In genomic region chr7:115450431-115451195, GRCm38 (mm10) we compare ENCODE assay signal across 8 mouse cellular contexts.
DNase-seq lines count a peak whose midpoint lies in the region; ATAC-seq lines count a peak whose summit lies in the region.
"Had no signal": no experiment of that assay in that cellular context is flagged by ENCODE, and none has a peak within 500 bp of the region (broad histone marks: within the 10 kb centered on the region; RNA-seq: fewer than 3 reads in every experiment).

No protein-coding gene starts in this region.

- peak overlapping the region; percentile 82 for H3K27ac ChIP-seq in limb, embryonic 10.5 days
- no peak overlapping the region for H3K27ac ChIP-seq in kidney, embryonic 16.5 days (ENCODE audit: low read length)
- H3K27ac ChIP-seq: liver, embryonic 13.5 days had no signal

- peaks cover 57% of the 10 kb centered on the region for H3K4me1 ChIP-seq in limb, embryonic 10.5 days
- H3K4me1 ChIP-seq in kidney, embryonic 16.5 days (ENCODE audit: insufficient read depth, low read length): peaks cover 16% of the 10 kb centered on the region

- H3K27me3 ChIP-seq in limb, embryonic 10.5 days (ENCODE audit: low read depth, poor library complexity, severe bottlenecking): peaks cover 29% of the 10 kb centered on the region; the same call in 1 of the 2 replicates
- H3K27me3 ChIP-seq in kidney, embryonic 16.5 days (ENCODE audit: insufficient read depth, low read length): peaks cover 6% of the 10 kb centered on the region
- H3K27me3 ChIP-seq: liver, embryonic 13.5 days had no signal

- H3K9ac ChIP-seq in kidney, embryonic 16.5 days (replicated peaks; ENCODE audit: low read length): no peak overlapping the region
- H3K9ac ChIP-seq: liver, embryonic 13.5 days had no signal

- no peaks in the 10 kb centered on the region for H3K9me3 ChIP-seq in limb, embryonic 10.5 days (replicated peaks)
- H3K9me3 ChIP-seq in kidney, embryonic 16.5 days (ENCODE audit: low read length): no peaks in the 10 kb centered on the region
- H3K9me3 ChIP-seq: liver, embryonic 13.5 days had no signal

- no peak overlapping the region for H3K4me3 ChIP-seq in limb, embryonic 10.5 days
- no peak overlapping the region for H3K4me3 ChIP-seq in kidney, embryonic 16.5 days (ENCODE audit: low read length)
- H3K4me3 ChIP-seq: liver, embryonic 13.5 days had no signal

- no peak overlapping the region for H3K4me2 ChIP-seq in kidney, embryonic 16.5 days (replicated peaks; ENCODE audit: low read depth, low read length)
- H3K4me2 ChIP-seq: liver, embryonic 13.5 days had no signal

- 38% methylated on average over 23 of the region's 23 CpGs for WGBS in limb, embryonic 10.5 days
- WGBS in kidney, embryonic 16.5 days: 32% methylated on average over 23 of the region's 23 CpGs

- no peak for ATAC-seq in cerebellum, adult (ENCODE audit: insufficient number of reproducible peaks, low FRiP score, low TSS enrichment)
- ATAC-seq in kidney, embryonic 16.5 days (ENCODE audit: low FRiP score, low TSS enrichment): no peak

- H3K36me3 ChIP-seq in limb, embryonic 10.5 days: no peaks in the 10 kb centered on the region
- H3K36me3 ChIP-seq in kidney, embryonic 16.5 days (ENCODE audit: insufficient read depth, low read length): no peaks in the 10 kb centered on the region
- H3K36me3 ChIP-seq: liver, embryonic 13.5 days had no signal

- DNase-seq in layer of hippocampus, adult 9-11 months: peak; percentile 12
- no peak for DNase-seq in layer of hippocampus, postnatal 25 days (ENCODE audit: extremely low spot score in 1 of 2, low spot score in 1 of 2)
- DNase-seq in embryo, embryonic 11 days: peak; percentile 46
- DNase-seq in limb, embryonic 10.5 days (ENCODE audit: low spot score): peak; percentile 36
- peak; percentile 55 for DNase-seq in thymus, postnatal 0 days (ENCODE audit: low spot score)
- DNase-seq: liver, embryonic 13.5 days had no signal

Comparison
In these comparisons a context has a peak if more than half of its experiments do, and no peak if none do; other contexts are left out.
1. DNase-seq: peak in layer of hippocampus, adult 9-11 months (single experiment), embryo, embryonic 11 days (single experiment), limb, embryonic 10.5 days (single experiment) and thymus, postnatal 0 days (single experiment); none in layer of hippocampus, postnatal 25 days (0 of 2).